Mouse (Mus musculus) layer of hippocampus, adult 18-20 months (tissue): ENCODE measurements around the gene Mtus2. TPM values are rescaled to one million over a fixed set of nuclear protein-coding genes. Genes with fewer than 3 reads are reported as not detected.
"Not testable (repeated sequence)": the region's sequence is repeated elsewhere in the genome, so short reads cannot be mapped to it uniquely, and the experiment has no call there.

Source experiments
- DNase-seq, 2 experiments: peaks; one replicate each; pipeline ENCODE4 v3.0.0; 2022; ENCODE audit warnings: low spot score in 2 of 2
- total RNA-seq, 2 experiments: library from RNA; stranded (reverse); gene quantifications; 2 replicates each; pipeline ENCODE4 v1.2.3; 2021

Mtus2 gene
- total RNA-seq, 2 experiments from 2014 or later: 32.9 to 35.6 TPM

- DNase-seq: no peak
Observed at GRCm38 (mm10) chr5:148272065-148272464, 314.9 kb downstream of the Mtus2 start.

GRCm38 (mm10) chr5:148272771-148273170, 315.7 kb downstream of the Mtus2 start:
- no peak for DNase-seq

- no peak for DNase-seq
Observed at GRCm38 (mm10) chr5:148278233-148278632, 321.1 kb downstream of the Mtus2 start.

- DNase-seq: no peak
Observed at GRCm38 (mm10) chr5:148280321-148280720, 323.2 kb downstream of the Mtus2 start.

DNA sequence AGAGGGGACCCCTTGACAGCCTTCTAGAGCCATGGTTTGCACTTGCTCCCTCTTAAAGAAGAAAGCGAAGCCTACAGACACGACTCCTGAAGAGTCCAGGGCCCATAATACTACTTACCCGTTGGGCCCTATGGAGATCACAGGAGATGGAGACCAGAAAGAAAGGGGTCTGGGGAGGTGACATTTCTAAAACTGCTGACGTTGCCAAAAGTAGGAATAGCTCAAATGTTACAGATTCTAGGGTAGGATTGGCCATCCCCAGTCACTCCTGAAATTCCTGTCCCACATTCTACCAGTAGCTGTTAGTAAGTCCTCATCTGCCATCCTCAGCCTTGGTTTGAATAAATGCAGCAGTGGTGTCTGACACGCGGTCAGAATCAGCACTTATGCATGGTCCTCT, 325.0 kb downstream of the Mtus2 start:
- no peak for DNase-seq

DNA sequence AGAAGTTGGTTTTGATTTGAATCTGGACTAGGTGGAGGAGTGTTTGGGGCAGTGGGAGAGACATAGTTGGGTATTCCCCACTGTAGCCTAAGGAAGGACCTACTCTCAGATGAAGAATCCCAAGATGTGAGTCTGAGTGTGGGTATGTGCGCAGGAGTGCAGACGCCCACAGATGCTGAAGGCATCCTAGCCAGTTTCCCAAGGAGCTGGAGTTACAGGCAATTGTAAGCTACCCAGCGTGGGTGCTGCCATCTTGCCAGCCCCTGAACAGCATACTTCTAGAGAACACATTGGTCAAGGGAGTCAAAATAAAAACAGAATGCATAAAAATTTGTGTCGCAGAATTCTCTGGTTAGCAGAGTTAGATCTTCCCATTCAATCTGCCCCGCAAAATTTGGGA, 325.5 kb downstream of the Mtus2 start:
- DNase-seq: peak; percentile 6 to 34

GRCm38 (mm10) chr5:148283177-148283576, 326.1 kb downstream of the Mtus2 start:
- no peak for DNase-seq

GRCm38 (mm10) chr5:148283584-148283983, 326.5 kb downstream of the Mtus2 start:
- DNase-seq: no peak

- DNase-seq: no peak
Observed at GRCm38 (mm10) chr5:148287529-148287928, 330.4 kb downstream of the Mtus2 start.

GRCm38 (mm10) chr5:148288804-148289203, 331.7 kb downstream of the Mtus2 start:
- no peak for DNase-seq

- no peak for DNase-seq
Observed at GRCm38 (mm10) chr5:148289951-148290350, 332.8 kb downstream of the Mtus2 start.

DNA sequence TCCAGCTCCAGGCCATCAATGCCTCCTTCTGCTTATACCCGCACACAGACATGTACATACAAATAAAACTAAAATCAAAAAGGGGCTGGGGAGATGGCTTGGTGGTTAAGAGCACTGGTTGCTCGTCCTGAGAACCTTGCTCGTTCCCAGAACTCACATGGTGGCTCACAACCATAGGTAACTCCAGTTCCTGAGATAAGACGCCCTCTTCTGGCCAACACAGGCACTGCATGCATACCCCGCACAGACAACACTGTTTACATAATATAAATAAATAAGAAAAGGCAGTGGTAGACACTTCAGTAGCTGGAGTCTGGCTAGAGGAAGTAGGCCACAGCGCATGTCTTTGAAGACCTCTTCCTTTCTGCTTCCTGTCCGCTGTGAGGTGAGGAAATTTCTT, 335.7 kb downstream of the Mtus2 start:
- no peak for DNase-seq

GRCm38 (mm10) chr5:148293346-148293745, 336.2 kb downstream of the Mtus2 start:
- no peak for DNase-seq

- DNase-seq: no peak
Observed at GRCm38 (mm10) chr5:148302968-148303367, 345.8 kb downstream of the Mtus2 start.

DNA sequence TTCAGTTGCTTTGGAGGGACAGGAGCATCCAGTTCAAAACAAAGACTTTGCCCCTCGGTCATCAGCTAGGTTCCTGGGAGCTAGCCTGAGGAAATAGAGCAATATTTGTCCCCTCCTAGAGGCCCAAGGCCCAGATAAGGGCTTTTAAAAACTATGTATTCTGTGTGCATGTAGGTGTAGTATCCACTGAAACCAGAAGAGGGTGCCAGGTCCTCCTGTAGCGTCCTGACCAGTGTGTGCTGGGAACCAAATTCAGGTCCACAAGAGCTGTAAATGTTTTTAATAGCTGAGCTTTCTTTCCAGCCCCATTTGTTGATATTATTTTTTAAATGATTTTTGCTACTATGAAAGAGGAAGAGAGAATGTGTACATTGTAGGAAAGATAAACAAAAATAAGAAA, 347.0 kb downstream of the Mtus2 start:
- DNase-seq: no peak

DNA sequence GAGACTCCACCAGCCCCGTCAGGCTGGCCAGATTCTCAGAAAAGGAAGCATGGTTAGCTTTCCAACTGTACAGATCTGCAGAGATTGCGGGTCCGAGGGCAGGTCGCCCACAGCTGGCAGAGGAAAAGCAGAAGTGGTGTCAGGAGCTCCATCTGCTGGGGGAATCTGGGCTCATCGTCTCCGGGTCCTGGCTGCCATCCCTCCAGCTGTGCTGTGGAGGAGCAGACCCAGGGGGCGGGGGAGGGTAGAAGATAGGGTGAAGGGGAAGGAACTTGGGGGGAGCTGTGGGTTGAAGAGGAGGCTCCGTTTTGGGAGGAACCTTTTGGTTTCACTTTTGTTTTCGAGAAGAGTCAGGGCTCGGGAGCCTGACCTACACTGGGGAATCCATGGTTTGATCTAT, 353.7 kb downstream of the Mtus2 start:
- no peak for DNase-seq

DNA sequence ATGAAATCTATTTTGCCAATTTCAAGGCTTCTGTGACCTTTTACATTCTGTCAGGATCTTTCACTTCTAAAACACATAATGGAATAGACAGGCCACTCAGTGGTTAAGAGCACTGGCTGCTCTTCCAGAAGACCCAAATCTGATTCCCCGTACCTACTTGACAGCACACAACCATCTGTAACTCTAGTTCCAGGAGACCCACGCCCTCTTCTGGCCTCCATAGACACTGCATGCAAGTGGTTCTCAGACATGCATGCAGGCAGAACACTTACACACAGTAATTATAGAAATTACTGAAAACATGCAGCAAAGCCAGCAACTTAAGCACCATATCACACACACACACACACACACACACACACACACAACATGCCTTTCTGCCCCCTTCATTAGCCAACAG, 355.3 kb downstream of the Mtus2 start:
- DNase-seq: no peak

GRCm38 (mm10) chr5:148314931-148315330, 357.8 kb downstream of the Mtus2 start:
- no peak for DNase-seq

- DNase-seq: peak in 1 of 2 experiments; percentile 46
Observed at GRCm38 (mm10) chr5:148325317-148325885, 368.3 kb downstream of the Mtus2 start.

- not testable (repeated sequence) for DNase-seq
Observed at GRCm38 (mm10) chr5:148326295-148326694, 369.2 kb downstream of the Mtus2 start.

DNA sequence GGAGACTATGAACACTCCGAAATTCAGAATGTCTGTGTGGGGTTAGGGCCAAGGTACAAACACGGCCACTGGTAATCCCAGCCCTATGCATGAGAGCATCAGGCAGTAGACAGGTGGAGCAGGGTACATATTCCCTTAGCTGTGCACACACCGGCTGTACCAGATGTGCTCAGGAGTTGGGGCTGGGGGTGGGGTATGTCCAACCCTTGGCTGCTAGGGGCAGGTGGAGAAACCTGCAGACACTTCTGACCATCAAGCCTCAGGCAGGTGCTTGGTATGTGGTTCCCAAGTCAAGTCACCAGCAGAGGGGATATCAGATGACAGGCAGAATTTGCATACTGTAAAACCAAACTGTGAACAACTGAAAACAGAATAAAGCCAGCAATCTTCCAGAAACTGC, 371.9 kb downstream of the Mtus2 start:
- no peak for DNase-seq

DNA sequence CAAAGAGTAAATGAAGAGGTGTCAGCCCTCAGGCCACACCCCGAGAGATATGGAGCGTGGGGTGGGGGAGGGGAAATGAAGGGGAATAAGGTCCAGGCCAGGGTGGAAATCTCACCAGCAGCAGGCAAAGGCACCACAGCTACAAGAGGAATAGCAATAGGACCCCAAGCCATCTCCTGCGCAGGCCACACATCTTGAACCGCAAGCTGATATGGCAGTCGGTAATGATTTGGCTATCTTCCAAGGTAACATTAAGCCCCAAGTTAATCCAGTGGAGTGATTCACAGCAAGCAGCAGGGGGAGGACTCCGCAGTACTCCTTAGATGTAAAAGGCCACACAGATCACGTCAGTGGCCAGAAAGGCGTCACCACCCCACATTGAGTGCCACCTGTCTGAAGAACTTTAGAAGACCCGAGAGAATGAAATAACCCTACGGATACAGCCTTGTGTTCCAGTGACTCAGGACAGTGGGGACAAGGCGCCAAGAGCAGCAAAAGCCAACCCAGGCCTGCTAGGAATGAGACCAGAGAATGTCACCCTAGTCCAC, 374.2 kb downstream of the Mtus2 start:
- DNase-seq: no peak

DNA sequence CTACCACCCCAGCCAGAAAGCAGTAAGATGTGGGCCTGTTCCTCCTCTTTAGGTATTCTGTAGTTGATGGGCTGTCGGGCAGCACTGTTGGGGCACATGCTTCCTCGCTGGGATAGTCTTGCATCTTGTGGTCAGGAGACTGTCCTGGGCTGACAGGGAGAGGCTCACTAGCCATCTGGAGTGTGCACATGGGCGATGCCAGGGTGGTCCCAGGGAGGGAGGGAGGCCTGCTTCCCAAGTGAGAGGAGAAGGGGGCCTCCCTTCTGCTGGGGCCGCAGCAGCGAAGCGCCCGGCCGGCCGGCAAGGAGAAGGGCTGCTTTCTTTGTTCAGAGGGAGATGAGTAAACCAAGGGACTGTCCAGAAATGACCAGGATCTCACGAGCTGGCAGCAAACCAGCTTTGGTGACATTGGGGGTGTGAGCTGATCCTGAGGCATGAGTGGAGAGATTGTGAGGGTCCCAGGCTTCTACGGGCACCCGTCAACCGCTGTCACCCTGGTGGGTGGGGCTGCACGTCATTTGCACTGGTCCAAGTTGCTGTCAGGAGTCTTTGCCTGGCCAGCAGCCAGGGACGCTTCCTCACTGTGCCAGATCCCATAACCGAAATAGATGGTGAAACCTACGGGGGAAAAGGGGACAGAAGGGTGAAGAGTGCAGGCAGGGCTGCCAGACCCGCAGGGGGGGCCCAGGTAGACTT, 375.0 kb downstream of the Mtus2 start:
- no peak for DNase-seq
